Mouse (Mus musculus): Measurements from ENCODE around the gene Safb2. TPM values are rescaled to one million over a fixed set of nuclear protein-coding genes. Genes with fewer than 3 reads are reported as not detected.

Gene Safb2
- total RNA-seq, 2 experiments from 2014 or later = 153 to 350 TPM

GRCm38 (mm10) chr17:56611861-56612564 is 27.6 kb upstream of the Safb2 start:
- ATAC-seq (replicated peaks; ENCODE audit: low FRiP score, poor library complexity, severe bottlenecking) = no peak

GRCm38 (mm10) chr17:56611323-56611722 is 26.9 kb upstream of the Safb2 start:
- ATAC-seq (replicated peaks; ENCODE audit: low FRiP score, poor library complexity, severe bottlenecking) = no peak

GRCm38 (mm10) chr17:56609452-56610171 is 25.2 kb upstream of the Safb2 start, which contains the start of gene 2410015M20Rik:
2410015M20Rik (minus strand) TSS chr17:56609771.
- peak; percentile 84 for ATAC-seq (replicated peaks; ENCODE audit: low FRiP score, poor library complexity, severe bottlenecking)

- no peak for ATAC-seq (replicated peaks; ENCODE audit: low FRiP score, poor library complexity, severe bottlenecking)
These were observed 24.3 kb upstream of the Safb2 start for GRCm38 (mm10) chr17:56608699-56609098.

GRCm38 (mm10) chr17:56607521-56608062 is 23.2 kb upstream of the Safb2 start:
- no peak for ATAC-seq (replicated peaks; ENCODE audit: low FRiP score, poor library complexity, severe bottlenecking)

GRCm38 (mm10) chr17:56605431-56605830 is 21.0 kb upstream of the Safb2 start:
- ATAC-seq (replicated peaks; ENCODE audit: low FRiP score, poor library complexity, severe bottlenecking) = no peak

- ATAC-seq (replicated peaks; ENCODE audit: low FRiP score, poor library complexity, severe bottlenecking) = no peak
These were observed 20.0 kb upstream of the Safb2 start for GRCm38 (mm10) chr17:56604422-56604821.

- no peak for ATAC-seq (replicated peaks; ENCODE audit: low FRiP score, poor library complexity, severe bottlenecking)
These were observed 19.6 kb upstream of the Safb2 start for GRCm38 (mm10) chr17:56604070-56604380.

GRCm38 (mm10) chr17:56603186-56604069 is 19.0 kb upstream of the Safb2 start:
- ATAC-seq (replicated peaks; ENCODE audit: low FRiP score, poor library complexity, severe bottlenecking) = no peak

GRCm38 (mm10) chr17:56593527-56594271 is 9.3 kb upstream of the Safb2 start:
- ATAC-seq (replicated peaks; ENCODE audit: low FRiP score, poor library complexity, severe bottlenecking) = no peak

- ATAC-seq (replicated peaks; ENCODE audit: low FRiP score, poor library complexity, severe bottlenecking) = no peak
These were observed 8.2 kb upstream of the Safb2 start for GRCm38 (mm10) chr17:56592553-56592952.

GRCm38 (mm10) chr17:56588921-56589320 is 4.5 kb upstream of the Safb2 start:
- no peak for ATAC-seq (replicated peaks; ENCODE audit: low FRiP score, poor library complexity, severe bottlenecking)

GRCm38 (mm10) chr17:56587773-56588172 is 3.4 kb upstream of the Safb2 start:
- ATAC-seq (replicated peaks; ENCODE audit: low FRiP score, poor library complexity, severe bottlenecking) = no peak

- no peak for ATAC-seq (replicated peaks; ENCODE audit: low FRiP score, poor library complexity, severe bottlenecking)
These were observed 911 bp upstream of the Safb2 start for GRCm38 (mm10) chr17:56585171-56585821.

GRCm38 (mm10) chr17:56583611-56584256 is 651 bp downstream of the Safb2 start:
- ATAC-seq (replicated peaks; ENCODE audit: low FRiP score, poor library complexity, severe bottlenecking) = no peak

GRCm38 (mm10) chr17:56583071-56583470 is 1.3 kb downstream of the Safb2 start:
- ATAC-seq (replicated peaks; ENCODE audit: low FRiP score, poor library complexity, severe bottlenecking) = no peak

GRCm38 (mm10) chr17:56572939-56573338 is 11.4 kb downstream of the Safb2 start:
- no peak for ATAC-seq (replicated peaks; ENCODE audit: low FRiP score, poor library complexity, severe bottlenecking)

- ATAC-seq (replicated peaks; ENCODE audit: low FRiP score, poor library complexity, severe bottlenecking) = no peak
These were observed 12.2 kb downstream of the Safb2 start for GRCm38 (mm10) chr17:56572154-56572553.

- ATAC-seq (replicated peaks; ENCODE audit: low FRiP score, poor library complexity, severe bottlenecking) = no peak
These were observed 14.1 kb downstream of the Safb2 start for GRCm38 (mm10) chr17:56570287-56570686.

All from erythroid progenitor cell, adult 5-6 weeks (primary cell).